Mouse (Mus musculus): ENCODE data around the gene Hif3a. TPM values are rescaled to one million over a fixed set of nuclear protein-coding genes. Genes with fewer than 3 reads are reported as not detected.
A peak's percentile ranks its signal among the peaks of the same experiment; 100 is the strongest.
"Not testable (repeated sequence)": the region's sequence is repeated elsewhere in the genome, so short reads cannot be mapped to it uniquely, and the experiment has no call there.

Hif3a gene
- polyA plus RNA-seq (2014; fragmentation: Nextera tagmentation; extraction: Ambion mirVana) = 2.8 and 5.7 TPM in 2 replicates

DNA sequence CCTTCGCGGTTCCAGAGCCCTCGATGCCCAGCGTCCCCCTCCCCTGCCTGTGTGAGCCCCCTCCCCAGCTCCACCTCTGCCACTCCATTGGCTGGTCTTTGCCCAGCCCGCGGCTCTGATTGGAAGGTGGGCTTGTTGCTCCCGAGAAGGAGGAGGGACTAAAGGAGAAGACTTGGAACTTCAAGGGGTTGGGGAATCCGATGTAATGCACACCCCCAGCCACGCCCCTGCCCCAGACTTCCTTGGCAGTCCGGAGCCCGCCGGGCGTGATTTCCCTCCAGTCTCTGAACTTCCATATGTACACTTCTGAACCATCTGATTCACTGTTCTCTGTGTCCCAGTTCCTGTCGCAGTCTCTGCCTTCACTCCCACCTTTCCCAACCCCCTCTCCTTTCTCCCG, at the start of gene Hif3a:
Gene Hif3a (minus strand): TSS at position 39 of the 400 bp plus-strand sequence.
- Histone ChIP-seq H3K9me3 (replicated peaks; ENCODE audit: control insufficient read depth, low read length) (no peaks in the 10 kb centered on the region), H3K27me3 (replicated peaks; ENCODE audit: control insufficient read depth, insufficient read depth, low read length) (no peaks in the 10 kb centered on the region), H3K4me2 (ENCODE audit: low read length) (peak within 1 kb of the TSS; percentile 67), H3K4me1 (ENCODE audit: control insufficient read depth, insufficient read depth, low read length) (peaks cover 37% of the 10 kb centered on the region), H3K9ac (ENCODE audit: low read length) (peak within 1 kb of the TSS; percentile 53; the same call in 1 of the 2 replicates), H3K27ac (ENCODE audit: low read depth, low read length) (no peak within 1 kb of the TSS), H3K4me3 (ENCODE audit: low read depth, low read length) (peak within 1 kb of the TSS; percentile 35), H3K36me3 (ENCODE audit: control insufficient read depth, insufficient read depth, low read length) (no peaks in the 10 kb centered on the region)
- peak; percentile 82 for ATAC-seq
- 0% methylated on average over 15 of the region's 15 CpGs for WGBS
- DNase-seq (ENCODE audit: low spot score) = peak; percentile 93

DNA sequence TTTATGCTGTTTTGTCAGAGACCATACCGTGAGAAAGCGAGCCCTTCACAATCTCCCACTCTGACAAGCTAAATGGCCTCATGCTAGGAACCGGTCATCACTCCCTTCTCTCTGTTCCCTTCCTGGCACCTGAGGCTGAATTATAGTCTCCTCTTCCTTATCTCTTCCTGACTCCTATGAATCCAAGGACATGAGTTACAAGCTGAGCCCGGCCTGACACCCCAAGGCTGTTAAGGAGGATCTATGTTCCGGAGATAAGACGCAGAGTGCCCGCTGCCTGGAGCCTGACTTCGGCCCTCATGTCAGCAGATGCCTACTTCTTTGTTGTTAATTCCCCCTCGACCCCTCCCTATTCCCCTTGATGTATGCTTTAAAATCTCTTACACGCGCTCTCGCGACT, 39.4 kb upstream of the Hif3a start:
- H3K4me1 ChIP-seq (ENCODE audit: control insufficient read depth, insufficient read depth, low read length); H3K4me2 ChIP-seq (ENCODE audit: low read length); H3K36me3 ChIP-seq (ENCODE audit: control insufficient read depth, insufficient read depth, low read length); DNase-seq (ENCODE audit: low spot score); H3K27me3 ChIP-seq (replicated peaks; ENCODE audit: control insufficient read depth, insufficient read depth, low read length); ATAC-seq; H3K9me3 ChIP-seq (replicated peaks; ENCODE audit: control insufficient read depth, low read length); H3K27ac ChIP-seq (ENCODE audit: low read depth, low read length); H3K4me3 ChIP-seq (ENCODE audit: low read depth, low read length); H3K9ac ChIP-seq (ENCODE audit: low read length): not testable (repeated sequence)
- WGBS = 91% methylated on average over 13 of the region's 13 CpGs

DNA sequence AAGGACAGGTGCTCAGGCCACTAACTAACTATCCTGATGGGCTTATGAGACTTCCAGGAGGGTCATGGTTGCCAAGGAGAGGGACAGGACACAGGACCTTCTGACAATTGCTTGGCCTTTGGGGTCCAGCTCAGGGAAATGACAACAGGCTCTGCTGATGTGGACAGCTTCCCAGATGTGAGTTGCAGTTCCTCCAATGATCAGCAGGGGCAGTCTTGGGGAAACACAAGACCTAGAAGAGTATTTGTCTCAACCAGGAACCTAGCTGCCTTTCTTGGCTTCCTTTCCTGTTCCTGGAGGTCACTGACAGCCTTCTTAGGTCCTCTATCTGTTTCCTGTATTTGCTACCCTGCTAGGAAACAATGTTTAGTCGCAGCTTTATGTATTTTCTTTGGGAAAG, 29.1 kb upstream of the Hif3a start:
- no peak for DNase-seq (ENCODE audit: low spot score)
- WGBS = 13% methylated on average over 1 of the region's 1 CpGs
- Histone ChIP-seq H3K4me1 (ENCODE audit: control insufficient read depth, insufficient read depth, low read length) (no peaks in the 10 kb centered on the region), H3K4me3 (ENCODE audit: low read depth, low read length) (no peak overlapping the region), H3K27me3 (replicated peaks; ENCODE audit: control insufficient read depth, insufficient read depth, low read length) (no peaks in the 10 kb centered on the region), H3K27ac (ENCODE audit: low read depth, low read length) (no peak overlapping the region), H3K36me3 (ENCODE audit: control insufficient read depth, insufficient read depth, low read length) (no peaks in the 10 kb centered on the region), H3K4me2 (ENCODE audit: low read length) (no peak overlapping the region), H3K9me3 (replicated peaks; ENCODE audit: control insufficient read depth, low read length) (no peaks in the 10 kb centered on the region), H3K9ac (ENCODE audit: low read length) (no peak overlapping the region)
- no peak for ATAC-seq

DNA sequence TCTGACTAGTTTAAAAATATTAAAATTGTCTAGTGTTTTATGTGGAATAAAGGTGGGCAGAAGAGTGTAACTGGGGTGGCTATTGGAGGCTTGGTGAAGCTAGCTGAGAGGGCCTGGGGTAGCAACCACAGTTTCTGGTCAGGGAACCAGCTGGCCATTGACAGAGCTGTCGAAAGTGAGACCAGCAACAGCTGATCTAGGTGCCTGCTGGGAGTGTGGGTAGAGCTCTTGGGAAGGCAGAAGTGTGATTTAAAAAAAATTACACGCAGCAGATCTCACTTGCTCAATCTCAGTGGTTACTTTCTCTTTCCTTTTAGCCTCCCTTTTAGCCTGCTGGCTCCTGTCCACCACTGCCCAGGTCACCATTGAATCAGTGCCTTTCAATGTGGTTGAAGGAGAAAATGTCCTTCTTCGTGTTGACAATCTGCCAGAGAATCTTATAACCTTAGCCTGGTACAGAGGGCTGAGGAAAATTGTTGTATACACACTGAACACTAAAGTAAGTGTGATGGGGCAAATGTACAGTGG, 27.9 kb upstream of the Hif3a start:
- ATAC-seq (no peak), DNase-seq (ENCODE audit: low spot score) (no peak)
- WGBS = 54% methylated on average over 3 of the region's 3 CpGs
- H3K4me2 ChIP-seq (ENCODE audit: low read length) = no peak overlapping the region
- H3K9me3 ChIP-seq (replicated peaks; ENCODE audit: control insufficient read depth, low read length) = no peaks in the 10 kb centered on the region
- H3K27ac ChIP-seq (ENCODE audit: low read depth, low read length) = no peak overlapping the region
- H3K36me3 ChIP-seq (ENCODE audit: control insufficient read depth, insufficient read depth, low read length) = no peaks in the 10 kb centered on the region
- no peaks in the 10 kb centered on the region for H3K4me1 ChIP-seq (ENCODE audit: control insufficient read depth, insufficient read depth, low read length)
- H3K27me3 ChIP-seq (replicated peaks; ENCODE audit: control insufficient read depth, insufficient read depth, low read length) = no peaks in the 10 kb centered on the region
- H3K9ac ChIP-seq (ENCODE audit: low read length) = no peak overlapping the region
- no peak overlapping the region for H3K4me3 ChIP-seq (ENCODE audit: low read depth, low read length)

DNA sequence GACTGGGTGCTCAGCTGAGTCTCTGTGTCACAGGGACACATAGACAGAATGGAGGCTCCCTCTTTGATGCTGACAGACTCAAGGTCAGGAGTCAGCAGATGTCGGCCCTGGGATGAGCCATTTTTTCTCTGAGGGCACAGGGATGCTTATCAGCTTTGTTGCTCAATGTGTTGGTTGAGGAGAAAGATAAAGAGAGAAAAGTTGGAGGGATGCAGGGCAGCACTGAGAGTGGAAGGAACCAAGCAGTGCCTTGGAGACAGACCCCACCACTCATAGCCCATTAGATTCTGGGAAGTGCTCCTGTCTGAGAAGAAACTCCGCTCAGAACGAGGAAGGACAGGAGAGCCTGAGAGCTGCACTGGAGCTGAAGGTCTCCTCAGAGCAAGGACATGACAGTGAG, 25.5 kb upstream of the Hif3a start:
- Histone ChIP-seq H3K4me1 (ENCODE audit: control insufficient read depth, insufficient read depth, low read length) (no peaks in the 10 kb centered on the region), H3K9me3 (replicated peaks; ENCODE audit: control insufficient read depth, low read length) (no peaks in the 10 kb centered on the region), H3K36me3 (ENCODE audit: control insufficient read depth, insufficient read depth, low read length) (no peaks in the 10 kb centered on the region), H3K27ac (ENCODE audit: low read depth, low read length) (no peak overlapping the region), H3K27me3 (replicated peaks; ENCODE audit: control insufficient read depth, insufficient read depth, low read length) (no peaks in the 10 kb centered on the region), H3K4me3 (ENCODE audit: low read depth, low read length) (no peak overlapping the region), H3K4me2 (ENCODE audit: low read length) (no peak overlapping the region), H3K9ac (ENCODE audit: low read length) (no peak overlapping the region)
- DNase-seq (ENCODE audit: low spot score) (no peak), ATAC-seq (no peak)
- 82% methylated on average over 3 of the region's 3 CpGs for WGBS

DNA sequence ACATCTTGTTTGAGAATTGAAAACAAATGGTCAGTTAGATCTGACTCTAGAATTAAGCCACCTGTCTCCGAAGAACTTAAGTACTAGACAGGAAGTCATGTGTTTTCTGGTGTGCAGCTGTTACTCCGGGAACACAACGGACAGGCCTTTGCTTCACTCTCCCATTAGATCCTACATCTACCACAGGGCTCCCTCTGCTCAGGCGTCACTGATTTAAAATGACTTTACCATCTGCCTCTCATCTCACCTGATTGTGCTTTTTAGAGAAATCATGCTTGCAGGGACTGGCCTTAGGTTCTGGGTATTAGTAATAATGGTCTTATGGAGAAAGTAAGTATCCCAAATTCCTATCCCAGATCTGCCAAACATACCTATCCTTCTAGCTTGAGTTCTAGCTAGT, 20.5 kb upstream of the Hif3a start:
- Histone ChIP-seq H3K27ac (ENCODE audit: low read depth, low read length) (no peak overlapping the region), H3K4me3 (ENCODE audit: low read depth, low read length) (no peak overlapping the region), H3K36me3 (ENCODE audit: control insufficient read depth, insufficient read depth, low read length) (no peaks in the 10 kb centered on the region), H3K27me3 (replicated peaks; ENCODE audit: control insufficient read depth, insufficient read depth, low read length) (no peaks in the 10 kb centered on the region), H3K4me1 (ENCODE audit: control insufficient read depth, insufficient read depth, low read length) (no peaks in the 10 kb centered on the region), H3K9me3 (replicated peaks; ENCODE audit: control insufficient read depth, low read length) (no peaks in the 10 kb centered on the region), H3K9ac (ENCODE audit: low read length) (no peak overlapping the region), H3K4me2 (ENCODE audit: low read length) (no peak overlapping the region)
- ATAC-seq (no peak), DNase-seq (ENCODE audit: low spot score) (no peak)
- WGBS = 91% methylated on average over 4 of the region's 4 CpGs

DNA sequence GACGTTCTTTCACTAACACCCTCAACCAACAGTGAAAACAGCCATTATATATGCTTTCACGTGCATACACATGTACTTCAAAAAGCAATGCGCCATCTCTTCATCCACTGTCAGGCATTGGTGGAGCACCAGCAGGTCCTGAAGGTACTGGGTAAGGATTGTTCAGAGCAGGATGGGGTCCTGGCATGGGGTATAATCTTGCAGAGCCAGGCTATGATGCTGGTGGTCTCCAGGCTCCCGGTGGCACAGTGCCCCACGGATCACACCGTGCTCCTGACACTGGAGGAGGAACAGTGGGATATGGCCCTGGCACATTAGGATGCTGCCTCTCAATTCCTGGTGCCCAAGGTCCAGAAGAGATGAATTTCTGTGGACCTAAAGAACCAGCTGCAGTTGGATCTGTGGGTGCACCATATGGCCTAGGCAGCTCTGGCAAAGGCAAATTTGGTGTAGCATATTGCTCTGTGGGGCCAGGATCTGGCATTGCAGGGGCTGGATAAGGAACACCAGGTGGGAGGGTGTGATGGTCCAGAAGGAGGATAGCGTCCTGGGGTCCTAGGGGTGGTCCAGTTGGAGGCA, 15.9 kb upstream of the Hif3a start:
- Histone ChIP-seq H3K9ac (ENCODE audit: low read length) (no peak overlapping the region), H3K36me3 (ENCODE audit: control insufficient read depth, insufficient read depth, low read length) (no peaks in the 10 kb centered on the region), H3K4me3 (ENCODE audit: low read depth, low read length) (no peak overlapping the region), H3K27me3 (replicated peaks; ENCODE audit: control insufficient read depth, insufficient read depth, low read length) (no peaks in the 10 kb centered on the region), H3K27ac (ENCODE audit: low read depth, low read length) (no peak overlapping the region), H3K9me3 (replicated peaks; ENCODE audit: control insufficient read depth, low read length) (no peaks in the 10 kb centered on the region), H3K4me1 (ENCODE audit: control insufficient read depth, insufficient read depth, low read length) (no peaks in the 10 kb centered on the region), H3K4me2 (ENCODE audit: low read length) (no peak overlapping the region)
- ATAC-seq = no peak
- 81% methylated on average over 7 of the region's 7 CpGs for WGBS
- no peak for DNase-seq (ENCODE audit: low spot score)

DNA sequence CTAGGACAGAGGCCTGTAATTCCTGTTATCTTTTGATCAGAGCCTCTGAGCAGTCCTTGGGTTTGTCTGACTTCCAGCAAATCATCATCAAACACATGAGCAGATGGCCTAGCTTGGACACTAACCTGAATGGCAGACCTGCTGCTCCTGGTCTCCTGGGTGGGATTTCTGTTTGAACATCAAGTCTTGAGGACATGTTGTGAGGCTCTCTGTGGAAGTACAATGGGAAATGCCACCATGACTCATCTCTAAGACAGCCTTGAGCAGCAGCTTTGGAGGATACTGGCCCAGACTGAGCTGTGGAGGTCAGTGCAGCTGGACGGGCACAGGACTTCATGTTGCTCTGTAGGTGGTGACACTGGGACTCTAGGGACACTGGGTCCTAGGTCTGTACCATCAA, 14.3 kb upstream of the Hif3a start:
- ATAC-seq = no peak
- no peak for DNase-seq (ENCODE audit: low spot score)
- H3K27ac ChIP-seq (ENCODE audit: low read depth, low read length) = no peak overlapping the region
- no peak overlapping the region for H3K4me2 ChIP-seq (ENCODE audit: low read length)
- H3K9ac ChIP-seq (ENCODE audit: low read length) = no peak overlapping the region
- no peaks in the 10 kb centered on the region for H3K27me3 ChIP-seq (replicated peaks; ENCODE audit: control insufficient read depth, insufficient read depth, low read length)
- H3K4me1 ChIP-seq (ENCODE audit: control insufficient read depth, insufficient read depth, low read length) = no peaks in the 10 kb centered on the region
- no peaks in the 10 kb centered on the region for H3K36me3 ChIP-seq (ENCODE audit: control insufficient read depth, insufficient read depth, low read length)
- H3K9me3 ChIP-seq (replicated peaks; ENCODE audit: control insufficient read depth, low read length) = no peaks in the 10 kb centered on the region
- H3K4me3 ChIP-seq (ENCODE audit: low read depth, low read length) = no peak overlapping the region
- 80% methylated on average over 1 of the region's 1 CpGs for WGBS

DNA sequence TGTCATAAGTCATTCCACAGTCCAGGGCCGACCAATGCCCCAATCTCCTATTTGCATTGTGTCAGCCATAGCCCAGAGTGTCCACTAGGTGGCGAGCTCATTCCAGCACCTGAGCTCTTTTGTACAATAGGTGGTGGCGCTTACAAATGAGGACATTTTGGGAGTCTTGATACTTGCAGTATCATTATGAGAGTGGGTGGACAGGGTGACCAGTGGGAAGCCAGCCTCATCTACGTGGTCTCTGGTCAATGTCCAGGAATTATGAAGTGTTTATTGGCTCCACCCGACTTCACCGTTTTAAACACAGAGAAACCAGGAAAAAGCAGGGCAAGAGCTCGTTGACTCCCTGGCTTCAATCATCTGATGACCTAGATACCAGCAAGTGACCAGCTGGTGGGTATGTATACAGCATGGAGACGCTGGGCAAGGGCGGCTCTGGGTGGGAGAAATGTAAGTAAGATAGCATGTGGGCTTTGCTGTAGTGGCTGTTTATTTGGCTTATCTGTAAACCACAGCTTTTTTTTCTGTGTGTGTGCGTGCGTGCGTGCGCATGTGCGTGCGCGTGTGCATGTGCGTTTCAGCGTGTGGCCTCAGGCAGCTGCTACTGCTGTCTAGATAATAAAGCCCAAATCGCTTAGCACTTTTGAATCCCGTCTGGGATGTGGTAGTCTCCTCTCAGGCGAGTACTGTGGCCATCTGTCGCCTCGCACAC, 11.8 kb upstream of the Hif3a start, which contains the start of gene Psg16:
Gene Psg16 (plus strand): TSS at position 137 of the 712 bp plus-strand sequence.
- no peak within 1 kb of the TSS for H3K4me3 ChIP-seq (ENCODE audit: low read depth, low read length)
- ATAC-seq = peak; percentile 77

More for the DNA sequence above, 11.8 kb upstream of the Hif3a start, which contains the start of gene Psg16:
- no peak within 1 kb of the TSS for H3K9ac ChIP-seq (ENCODE audit: low read length)
- H3K9me3 ChIP-seq (replicated peaks; ENCODE audit: control insufficient read depth, low read length) = no peaks in the 10 kb centered on the region
- H3K4me2 ChIP-seq (ENCODE audit: low read length) = peak within 1 kb of the TSS; percentile 20; the same call in 1 of the 2 replicates
- H3K36me3 ChIP-seq (ENCODE audit: control insufficient read depth, insufficient read depth, low read length) = no peaks in the 10 kb centered on the region
- no peaks in the 10 kb centered on the region for H3K4me1 ChIP-seq (ENCODE audit: control insufficient read depth, insufficient read depth, low read length)
- 66% methylated on average over 23 of the region's 23 CpGs for WGBS
- DNase-seq (ENCODE audit: low spot score) = peak; percentile 76
- H3K27ac ChIP-seq (ENCODE audit: low read depth, low read length) = no peak within 1 kb of the TSS
- no peaks in the 10 kb centered on the region for H3K27me3 ChIP-seq (replicated peaks; ENCODE audit: control insufficient read depth, insufficient read depth, low read length)
